Mouse (Mus musculus): ENCODE measurements around the gene En1. TPM values are rescaled to one million over a fixed set of nuclear protein-coding genes. Genes with fewer than 3 reads are reported as not detected.

The En1 gene
- polyA plus RNA-seq, 1 experiment from 2014 or later, result not detected

DNA sequence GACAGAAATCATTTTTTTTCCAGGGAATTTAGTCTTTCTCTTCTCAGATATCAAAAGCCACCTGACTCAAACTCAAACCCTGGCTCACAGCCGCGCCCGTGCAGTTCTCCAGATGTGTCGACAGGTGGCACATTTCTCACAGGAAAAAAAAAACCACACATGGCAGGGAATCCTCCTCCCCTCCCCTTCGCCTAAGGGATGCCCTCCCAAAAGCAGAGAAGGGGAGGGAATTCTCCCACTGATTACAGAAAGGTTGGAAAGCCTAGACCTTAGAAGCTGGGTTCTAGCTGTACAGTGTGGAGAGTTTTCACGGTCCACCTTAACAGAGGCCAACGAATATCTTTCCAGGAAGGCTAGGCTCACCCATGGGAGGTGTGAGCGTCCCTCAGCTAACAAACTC lies 7.6 kb upstream of the En1 start:
- 0 out of 2 replicates have a peak, but pooled peaks cover 3% of the 10 kb centered on the region for H3K4me1 ChIP-seq (replicated peaks)
- no peak for ATAC-seq
- H3K4me2 ChIP-seq (replicated peaks), result no peak overlapping the region
- no peak overlapping the region for H3K9ac ChIP-seq
- 1% methylated on average over 8 of the region's 8 CpGs for WGBS
- peaks cover 89% of the 10 kb centered on the region for H3K27me3 ChIP-seq (replicated peaks)
- H3K9me3 ChIP-seq, result no peaks in the 10 kb centered on the region
- H3K4me3 ChIP-seq (replicated peaks), result no peak overlapping the region
- no peak overlapping the region for H3K27ac ChIP-seq
- no peaks in the 10 kb centered on the region for H3K36me3 ChIP-seq

DNA sequence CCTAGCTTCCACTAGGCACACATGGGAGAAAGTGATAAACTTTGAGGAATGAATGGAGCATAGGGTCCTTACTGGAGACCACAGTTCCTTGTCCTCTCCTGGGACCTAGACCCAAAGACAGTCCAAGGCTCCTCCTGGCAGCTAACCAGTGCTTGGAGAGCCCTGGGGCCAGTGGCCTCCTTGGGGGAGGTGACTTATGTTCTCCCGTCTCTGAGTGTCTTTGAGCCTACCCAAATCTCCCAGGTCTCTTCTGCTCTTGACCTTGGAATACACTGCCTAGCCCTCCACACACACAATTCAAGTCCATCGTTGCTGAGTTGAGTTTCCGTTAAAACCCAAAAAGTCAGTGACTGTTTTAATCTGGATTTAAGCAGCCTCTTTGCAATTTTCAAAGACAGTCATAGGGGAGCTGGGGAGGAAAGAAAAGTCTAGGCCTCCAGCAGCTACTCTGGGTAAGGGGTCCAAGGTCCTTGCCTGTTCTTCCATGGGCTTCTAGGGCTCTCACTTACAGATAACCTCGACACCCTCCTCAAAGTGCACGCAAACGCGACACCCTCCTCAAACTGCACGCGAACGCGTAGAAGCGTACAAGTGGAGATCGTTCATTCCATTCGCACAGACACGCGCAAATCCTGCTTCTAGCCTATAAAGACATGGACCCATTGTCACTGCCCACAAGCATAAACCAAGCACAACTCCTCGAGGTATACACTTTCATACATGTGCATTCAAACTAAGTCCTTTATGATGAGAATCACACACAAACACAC lies 6.6 kb upstream of the En1 start:
- no peak overlapping the region for H3K4me2 ChIP-seq (replicated peaks)

GRCm38 (mm10) chr1:120596319-120596718 lies 5.9 kb upstream of the En1 start:
- Histone ChIP-seq H3K36me3 (no peaks in the 10 kb centered on the region), H3K4me3 (replicated peaks) (peak overlapping the region; percentile 20; the same call in 1 of the 2 replicates), H3K27ac (no peak overlapping the region), H3K9ac (no peak overlapping the region), H3K4me2 (replicated peaks) (peak overlapping the region; percentile 41), H3K4me1 (replicated peaks) (0 out of 2 replicates have a peak, but pooled peaks cover 3% of the 10 kb centered on the region), H3K9me3 (no peaks in the 10 kb centered on the region), H3K27me3 (replicated peaks) (peaks cover 96% of the 10 kb centered on the region)
- under 1% methylated on average over 21 of the region's 21 CpGs for WGBS
- ATAC-seq, result no peak

More for the DNA sequence above, 6.6 kb upstream of the En1 start:
- 1% methylated on average over 17 of the region's 17 CpGs for WGBS
- Histone ChIP-seq H3K4me3 (replicated peaks) (no peak overlapping the region), H3K27ac (no peak overlapping the region), H3K27me3 (replicated peaks) (peaks cover 96% of the 10 kb centered on the region), H3K9ac (no peak overlapping the region), H3K9me3 (no peaks in the 10 kb centered on the region), H3K36me3 (no peaks in the 10 kb centered on the region), H3K4me1 (replicated peaks) (0 out of 2 replicates have a peak, but pooled peaks cover 3% of the 10 kb centered on the region)
- no peak for ATAC-seq

DNA sequence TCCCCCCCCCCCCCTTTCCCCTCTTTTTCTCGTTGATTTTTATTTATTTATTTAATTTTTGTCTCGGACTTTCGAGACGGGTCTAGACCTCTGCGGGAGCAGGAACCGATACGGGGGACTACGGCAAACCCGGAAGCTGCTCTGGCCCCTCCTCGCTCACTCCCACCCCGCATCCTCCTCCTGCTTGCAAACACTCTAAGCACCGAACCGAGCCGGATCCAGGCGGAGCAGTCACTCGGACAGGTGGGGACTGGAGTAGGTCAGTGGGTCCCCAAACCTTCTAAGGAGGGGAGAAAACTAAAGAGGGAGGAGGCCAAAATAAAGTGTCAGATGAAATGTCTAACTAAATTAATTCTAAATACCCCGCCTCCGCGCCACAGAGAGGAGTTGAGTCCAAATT lies 5.4 kb upstream of the En1 start:
- H3K4me3 ChIP-seq (replicated peaks), result peak overlapping the region; percentile 20; the same call in 1 of the 2 replicates
- peaks cover 96% of the 10 kb centered on the region for H3K27me3 ChIP-seq (replicated peaks)
- no peaks in the 10 kb centered on the region for H3K9me3 ChIP-seq
- H3K4me2 ChIP-seq (replicated peaks), result peak overlapping the region; percentile 41
- ATAC-seq, result no peak
- under 1% methylated on average over 19 of the region's 19 CpGs for WGBS
- no peak overlapping the region for H3K27ac ChIP-seq
- 0 out of 2 replicates have a peak, but pooled peaks cover 3% of the 10 kb centered on the region for H3K4me1 ChIP-seq (replicated peaks)
- no peaks in the 10 kb centered on the region for H3K36me3 ChIP-seq
- no peak overlapping the region for H3K9ac ChIP-seq

DNA sequence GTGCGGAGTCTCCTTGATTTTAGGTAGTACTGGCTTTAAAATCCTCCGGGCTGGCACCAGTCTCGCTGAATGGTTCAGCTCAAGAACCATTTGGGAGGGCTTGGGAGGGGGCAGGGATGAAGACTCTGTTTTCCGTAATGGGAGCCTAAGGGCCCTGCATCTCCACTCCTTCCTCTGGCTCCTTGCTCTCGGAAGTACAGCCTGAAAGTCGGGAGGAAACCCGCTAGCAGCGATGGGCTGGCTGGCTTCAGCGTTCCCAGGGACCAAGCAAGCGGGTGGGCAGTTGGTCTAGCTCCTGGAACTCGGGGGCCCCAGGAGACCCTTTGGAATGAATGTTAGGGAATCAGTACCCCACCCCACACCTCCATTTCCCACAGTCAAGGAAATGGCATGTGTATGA lies 4.9 kb upstream of the En1 start:
- under 1% methylated on average over 11 of the region's 11 CpGs for WGBS
- no peaks in the 10 kb centered on the region for H3K36me3 ChIP-seq
- H3K27me3 ChIP-seq (replicated peaks), result peaks cover 96% of the 10 kb centered on the region
- no peak overlapping the region for H3K9ac ChIP-seq
- no peak overlapping the region for H3K27ac ChIP-seq
- no peak for ATAC-seq
- H3K4me1 ChIP-seq (replicated peaks), result peaks cover 8% of the 10 kb centered on the region; the same call in 1 of the 2 replicates
- no peaks in the 10 kb centered on the region for H3K9me3 ChIP-seq
- H3K4me3 ChIP-seq (replicated peaks), result no peak overlapping the region
- H3K4me2 ChIP-seq (replicated peaks), result no peak overlapping the region

GRCm38 (mm10) chr1:120598196-120598940 lies 3.9 kb upstream of the En1 start:
- ATAC-seq, result no peak
- 1% methylated on average over 16 of the region's 16 CpGs for WGBS
- peaks cover 94% of the 10 kb centered on the region for H3K27me3 ChIP-seq (replicated peaks)
- H3K27ac ChIP-seq, result no peak overlapping the region
- H3K9ac ChIP-seq, result no peak overlapping the region
- H3K4me3 ChIP-seq (replicated peaks), result no peak overlapping the region
- H3K9me3 ChIP-seq, result no peaks in the 10 kb centered on the region
- H3K4me2 ChIP-seq (replicated peaks), result no peak overlapping the region
- H3K4me1 ChIP-seq (replicated peaks), result peaks cover 16% of the 10 kb centered on the region
- no peaks in the 10 kb centered on the region for H3K36me3 ChIP-seq

GRCm38 (mm10) chr1:120599321-120600148 lies 2.7 kb upstream of the En1 start:
- H3K9ac ChIP-seq, result no peak overlapping the region
- H3K4me1 ChIP-seq (replicated peaks), result peaks cover 19% of the 10 kb centered on the region
- ATAC-seq, result no peak
- peaks cover 94% of the 10 kb centered on the region for H3K27me3 ChIP-seq (replicated peaks)
- 1% methylated on average over 25 of the region's 25 CpGs for WGBS
- H3K4me3 ChIP-seq (replicated peaks), result no peak overlapping the region
- H3K36me3 ChIP-seq, result no peaks in the 10 kb centered on the region
- H3K27ac ChIP-seq, result no peak overlapping the region
- H3K4me2 ChIP-seq (replicated peaks), result no peak overlapping the region
- H3K9me3 ChIP-seq, result no peaks in the 10 kb centered on the region

GRCm38 (mm10) chr1:120600149-120600445 lies 2.1 kb upstream of the En1 start:
- Histone ChIP-seq H3K27me3 (replicated peaks) (peaks cover 94% of the 10 kb centered on the region), H3K4me1 (replicated peaks) (peaks cover 19% of the 10 kb centered on the region), H3K27ac (no peak overlapping the region), H3K9me3 (no peaks in the 10 kb centered on the region), H3K9ac (no peak overlapping the region), H3K4me3 (replicated peaks) (no peak overlapping the region), H3K36me3 (no peaks in the 10 kb centered on the region), H3K4me2 (replicated peaks) (no peak overlapping the region)
- 1% methylated on average over 25 of the region's 25 CpGs for WGBS
- no peak for ATAC-seq

DNA sequence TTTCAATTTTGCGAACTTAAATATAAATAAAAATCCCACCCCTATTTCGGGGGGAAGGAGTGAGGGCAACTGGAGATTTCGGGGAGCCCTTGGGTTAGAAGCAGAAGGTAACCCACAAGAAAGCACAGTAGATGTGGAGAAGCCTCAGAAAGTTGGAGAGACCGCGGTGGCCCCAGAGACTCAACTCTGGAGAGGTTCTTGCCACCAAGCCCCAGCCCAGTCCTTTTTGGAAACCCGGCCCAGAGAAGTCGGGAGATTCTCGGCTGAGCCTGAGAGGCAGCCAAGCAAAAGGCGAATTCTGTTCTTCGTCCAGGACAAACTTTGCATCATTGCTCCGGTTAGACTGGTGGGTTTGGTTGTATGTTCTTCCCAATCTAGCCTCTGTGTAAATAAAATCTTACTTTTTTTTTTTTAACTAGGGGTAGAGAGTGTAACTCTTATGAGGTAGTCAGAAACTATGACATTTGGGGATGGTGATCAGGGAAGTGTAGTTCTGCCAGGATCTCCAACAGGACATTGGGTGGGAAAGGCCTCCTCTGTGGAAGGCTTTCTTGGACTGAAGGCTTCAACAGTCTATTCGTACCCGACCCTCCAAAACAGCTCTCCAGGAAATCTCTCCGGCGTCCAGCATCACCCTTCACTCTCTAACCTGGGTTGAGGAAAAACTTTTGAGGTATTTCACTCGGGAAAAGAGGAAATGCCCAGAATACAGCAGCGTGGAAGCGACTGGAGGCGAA lies 1.5 kb upstream of the En1 start:
- Histone ChIP-seq H3K4me3 (replicated peaks) (no peak overlapping the region), H3K4me1 (replicated peaks) (peaks cover 19% of the 10 kb centered on the region), H3K9ac (no peak overlapping the region), H3K27ac (no peak overlapping the region), H3K27me3 (replicated peaks) (peaks cover 94% of the 10 kb centered on the region), H3K4me2 (replicated peaks) (no peak overlapping the region), H3K9me3 (no peaks in the 10 kb centered on the region), H3K36me3 (no peaks in the 10 kb centered on the region)
- ATAC-seq, result no peak
- 3% methylated on average over 19 of the region's 19 CpGs for WGBS

DNA sequence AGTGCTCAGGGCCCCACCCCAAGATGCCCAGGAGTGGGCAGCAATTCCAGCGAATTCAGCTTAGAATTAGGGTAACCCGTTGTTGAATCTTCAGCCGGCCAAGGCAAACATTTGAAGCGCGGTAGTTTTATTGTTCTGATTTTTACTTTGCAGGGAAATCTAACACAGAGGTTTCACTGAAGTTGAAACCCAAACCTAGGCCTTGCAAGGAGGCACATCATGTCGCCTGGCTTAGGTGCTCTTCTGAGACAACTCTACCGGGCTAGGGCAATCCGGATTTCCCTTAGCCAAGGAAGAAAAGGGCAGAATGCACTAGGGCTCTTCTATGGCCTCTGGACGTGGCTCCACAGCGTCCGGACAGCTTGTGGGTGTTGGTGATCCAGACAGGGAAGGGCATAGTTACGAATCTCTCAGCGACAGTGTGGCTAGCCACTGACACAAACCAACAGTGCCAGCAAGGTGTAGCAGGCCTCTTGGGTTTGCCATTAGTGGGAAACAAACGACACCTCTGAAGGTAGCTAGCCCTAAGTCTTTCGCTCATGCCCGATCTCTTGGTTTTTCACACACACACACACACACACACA lies 873 bp upstream of the En1 start:
- Histone ChIP-seq H3K27me3 (replicated peaks) (peaks cover 93% of the 10 kb centered on the region), H3K4me3 (replicated peaks) (no peak overlapping the region), H3K4me1 (replicated peaks) (peaks cover 18% of the 10 kb centered on the region), H3K4me2 (replicated peaks) (no peak overlapping the region), H3K27ac (no peak overlapping the region), H3K9ac (no peak overlapping the region), H3K9me3 (no peaks in the 10 kb centered on the region), H3K36me3 (no peaks in the 10 kb centered on the region)
- 3% methylated on average over 16 of the region's 16 CpGs for WGBS
- no peak for ATAC-seq

- H3K4me2 ChIP-seq (replicated peaks), result peak overlapping the region; percentile 77
- no peaks in the 10 kb centered on the region for H3K36me3 ChIP-seq
- H3K27me3 ChIP-seq (replicated peaks), result peaks cover 91% of the 10 kb centered on the region
- no peaks in the 10 kb centered on the region for H3K9me3 ChIP-seq
- peaks cover 16% of the 10 kb centered on the region for H3K4me1 ChIP-seq (replicated peaks)
- peak; percentile 52 for ATAC-seq
- peak overlapping the region; percentile 36 for H3K4me3 ChIP-seq (replicated peaks)
- peak overlapping the region; percentile 13 for H3K9ac ChIP-seq
- no peak overlapping the region for H3K27ac ChIP-seq
- WGBS, result 1% methylated on average over 83 of the region's 83 CpGs
Measured at GRCm38 (mm10) chr1:120602876-120603655, 848 bp downstream of the En1 start.

Measured in intestine, embryonic 15.5 days (tissue).